15 mouse cellular contexts compared by ENCODE assay signal in the genomic region with DNA sequence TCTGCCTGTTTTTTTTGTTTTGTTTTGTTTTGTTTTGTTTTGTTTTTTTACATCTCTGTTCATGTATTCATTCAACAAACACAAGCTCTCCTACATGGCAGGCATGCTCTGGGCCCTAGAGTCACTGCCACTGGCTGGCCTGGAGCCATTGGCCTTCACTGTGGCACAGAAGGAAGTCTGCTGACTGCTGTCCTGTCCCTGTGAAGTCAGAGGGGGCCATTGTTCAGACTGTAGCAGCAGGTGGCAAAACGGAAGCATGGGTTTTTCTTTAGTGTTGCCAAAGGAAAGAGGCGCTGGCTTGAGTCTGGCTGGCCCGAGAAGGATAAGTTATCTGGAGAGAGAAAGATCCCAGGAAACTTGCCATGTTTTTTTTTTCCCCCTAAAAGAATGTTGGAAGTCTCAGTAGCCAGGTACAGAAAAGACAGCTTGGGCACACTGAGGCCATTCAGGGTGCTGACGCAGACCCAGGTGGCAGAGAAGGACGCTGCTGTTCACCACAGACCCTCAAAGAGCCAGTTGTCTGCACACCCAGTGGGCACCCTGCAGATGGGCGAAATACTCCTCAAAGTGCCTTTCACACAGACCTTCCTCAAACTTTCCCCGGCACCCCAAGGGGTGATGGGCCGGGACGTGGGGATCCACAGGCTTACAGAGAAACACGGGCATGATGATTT. TPM values are rescaled to one million over a fixed set of nuclear protein-coding genes. Genes with fewer than 3 reads are reported as not detected.
DNase-seq lines count a peak whose midpoint lies in the region; TF ChIP-seq lines count a peak whose summit lies in the region.
"Had no signal": no experiment of that assay in that cellular context is flagged by ENCODE, and none has a peak within 500 bp of the region (broad histone marks: within the 10 kb centered on the region; RNA-seq: fewer than 3 reads in every experiment).

No protein-coding gene starts in this region.

- H3K27me3 ChIP-seq in cerebellum, adult 2 months (ENCODE audit: control insufficient read depth, insufficient read depth, low read length) = no peaks in the 10 kb centered on the region
- H3K27me3 ChIP-seq in limb, embryonic 10.5 days (ENCODE audit: low read depth, poor library complexity, severe bottlenecking) = peaks cover 48% of the 10 kb centered on the region

- no peaks in the 10 kb centered on the region for H3K9me3 ChIP-seq in limb, embryonic 10.5 days (replicated peaks)
- H3K9me3 ChIP-seq: kidney, embryonic 15.5 days; liver, embryonic 13.5 days had no signal

- H3K4me1 ChIP-seq in cerebellum, adult 2 months (ENCODE audit: control insufficient read depth, insufficient read depth, low read length) = no peaks in the 10 kb centered on the region
- no peaks in the 10 kb centered on the region; the same call in 1 of the 2 replicates for H3K4me1 ChIP-seq in cortical plate, adult 2 months (ENCODE audit: control insufficient read depth, insufficient read depth, low read length)
- H3K4me1 ChIP-seq in limb, embryonic 10.5 days = peaks cover 22% of the 10 kb centered on the region
- H3K4me1 ChIP-seq: liver, embryonic 13.5 days had no signal

- no peaks in the 10 kb centered on the region for H3K36me3 ChIP-seq in limb, embryonic 10.5 days
- H3K36me3 ChIP-seq: kidney, embryonic 15.5 days; liver, embryonic 13.5 days had no signal

- DNase-seq in cerebellum, adult 2 months = no peak
- no peak for DNase-seq in cerebellum, adult 11 months
- DNase-seq in left cerebral cortex, postnatal 10 days (ENCODE audit: extremely low spot score in 1 of 2, low spot score in 2 of 2) = peak; percentile 40 to 83
- DNase-seq in left cerebral cortex, postnatal 36 days (ENCODE audit: low spot score in 2 of 2) = no peak
- no peak for DNase-seq in limb, embryonic 10.5 days (ENCODE audit: low spot score)
- DNase-seq in kidney, adult 8-10 months = no peak
- no peak for DNase-seq in c-Kit-positive CD71-positive TER-119-positive erythroid progenitor cells, embryonic 14.5 days (ENCODE audit: low spot score)
- DNase-seq: cerebellum, adult 9-10 months; gastrocnemius, postnatal 36 days; heart, postnatal 14 days; liver, embryonic 13.5 days; thymus, postnatal 25 days had no signal

- no peak for TF ChIP-seq POLR2A in cerebellum, adult 2 months (IDR thresholded peaks at IDR 0.05; ENCODE audit: borderline replicate concordance, insufficient read depth, low read length)
- TF ChIP-seq POLR2A in cortical plate, adult 2 months (IDR thresholded peaks at IDR 0.05; ENCODE audit: extremely low read depth, insufficient read depth, low read length) = no peak

- no peak for TF ChIP-seq CTCF in cerebellum, adult 2 months (IDR thresholded peaks at IDR 0.05; ENCODE audit: borderline replicate concordance, insufficient read depth, low read depth, low read length)
- no peak for TF ChIP-seq CTCF in cortical plate, adult 2 months (IDR thresholded peaks at IDR 0.05; ENCODE audit: extremely low read depth, insufficient read depth, low read length)

- intact Hi-C loops in left cerebral cortex, postnatal 10 days (cut with DNase I) = no loop called here
- intact Hi-C loops in left cerebral cortex, postnatal 36 days (cut with DNase I) = no loop called here

- WGBS in cerebellum, adult 2 months = 35% methylated on average over 10 of the region's 10 CpGs
- 81% methylated on average over 10 of the region's 10 CpGs for WGBS in limb, embryonic 10.5 days

- peak overlapping the region; percentile 50; the same call in 1 of the 2 replicates for H3K27ac ChIP-seq in cerebellum, adult 2 months (ENCODE audit: insufficient read depth, low read length)
- H3K27ac ChIP-seq in cortical plate, adult 2 months (ENCODE audit: insufficient read depth, low read length) = 0 out of 2 replicates have a peak overlapping the region, but pooled peaks have one; percentile 27
- H3K27ac ChIP-seq in limb, embryonic 10.5 days = peak overlapping the region; percentile 27; the same call in 1 of the 2 replicates
- H3K27ac ChIP-seq: kidney, embryonic 15.5 days; liver, embryonic 13.5 days had no signal

- H3K4me3 ChIP-seq in cerebellum, adult 2 months (replicated peaks; ENCODE audit: insufficient read depth, low read depth, low read length) = no peak overlapping the region
- no peak overlapping the region for H3K4me3 ChIP-seq in cortical plate, adult 2 months (ENCODE audit: insufficient read depth, low read length)
- H3K4me3 ChIP-seq in limb, embryonic 10.5 days = no peak overlapping the region
- H3K4me3 ChIP-seq: erythroblast, embryonic 14.5 days; kidney, embryonic 15.5 days; liver, embryonic 13.5 days had no signal

RNA-seq across cellular contexts. Expression of a gene that starts 57.8 kb away (rescaled TPM):
- 19.6 and 20.1 TPM in 2 replicates for polyA plus RNA-seq in cerebellum, adult 2 months (2012; rRNA removed)
- total RNA-seq in left cerebral cortex, postnatal 10 days (2021) = 10 to 100 TPM; 14.1 to 15.6 TPM
- total RNA-seq in left cerebral cortex, postnatal 36 days (2021) = 10 to 100 TPM; 33.9 to 35.3 TPM
- polyA plus RNA-seq in cortical plate, adult 2 months (2012; rRNA removed) = 32.1 and 39.0 TPM in 2 replicates
- polyA plus RNA-seq in limb, embryonic 10.5 days (2016; fragmentation: Nextera tagmentation; extraction: Ambion mirVana) = 1.3 and 1.5 TPM in 2 replicates

Comparison
In these comparisons a context has a peak if more than half of its experiments do, and no peak if none do; other contexts are left out.
1. DNase-seq: peak in left cerebral cortex, postnatal 10 days (2 of 2); none in cerebellum, adult 2 months (0 of 2), cerebellum, adult 11 months (single experiment), left cerebral cortex, postnatal 36 days (0 of 2), limb, embryonic 10.5 days (single experiment), kidney, adult 8-10 months (0 of 2) and c-Kit-positive CD71-positive TER-119-positive erythroid progenitor cells, embryonic 14.5 days (single experiment).
2. Peak in every context shown above with its lines, with median percentiles within 50 percentile points of each other: H3K27ac ChIP-seq.